Mouse (Mus musculus) spleen, adult 2 months (tissue): ENCODE results near the gene Zfp42.

Experiments
- CTCF ChIP-seq: fragments of 200-500 bp; IDR thresholded peaks from 2 replicates; pipeline ENCODE4 v1.5.1; 2011; ENCODE audit warnings: mild to moderate bottlenecking, inconsistent platforms; ENCODE audit not compliant: insufficient read depth, insufficient read length, insufficient replicate concordance; ENCODE audit errors: extremely low read depth
- POLR2A ChIP-seq: fragments of 200-500 bp; IDR thresholded peaks from 2 replicates; pipeline ENCODE4 v1.6.1; 2011; ENCODE audit warnings: low read depth, low read length, inconsistent platforms

DNA sequence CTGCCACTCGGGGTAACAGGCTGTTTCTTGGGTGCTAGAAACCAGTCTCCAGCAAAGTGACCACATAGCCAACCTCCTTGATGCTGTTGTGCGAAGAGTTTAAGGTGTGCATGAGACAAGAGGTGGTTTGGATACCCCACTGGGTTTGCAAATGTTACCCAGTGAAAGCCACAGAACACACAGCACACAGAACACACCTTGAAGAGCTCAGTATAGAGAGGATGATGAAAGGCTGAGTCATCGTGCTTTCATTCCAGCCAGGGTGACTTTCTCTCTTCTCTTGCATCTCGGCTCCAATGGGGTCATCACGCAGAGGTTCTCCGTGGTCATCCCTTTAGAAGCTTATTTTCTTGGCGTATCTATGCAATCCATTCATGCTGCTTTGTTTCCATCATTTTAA, 24.9 kb upstream of the Zfp42 start:
- TF ChIP-seq CTCF = no peak
- TF ChIP-seq POLR2A = no peak
